In the genomic region with DNA sequence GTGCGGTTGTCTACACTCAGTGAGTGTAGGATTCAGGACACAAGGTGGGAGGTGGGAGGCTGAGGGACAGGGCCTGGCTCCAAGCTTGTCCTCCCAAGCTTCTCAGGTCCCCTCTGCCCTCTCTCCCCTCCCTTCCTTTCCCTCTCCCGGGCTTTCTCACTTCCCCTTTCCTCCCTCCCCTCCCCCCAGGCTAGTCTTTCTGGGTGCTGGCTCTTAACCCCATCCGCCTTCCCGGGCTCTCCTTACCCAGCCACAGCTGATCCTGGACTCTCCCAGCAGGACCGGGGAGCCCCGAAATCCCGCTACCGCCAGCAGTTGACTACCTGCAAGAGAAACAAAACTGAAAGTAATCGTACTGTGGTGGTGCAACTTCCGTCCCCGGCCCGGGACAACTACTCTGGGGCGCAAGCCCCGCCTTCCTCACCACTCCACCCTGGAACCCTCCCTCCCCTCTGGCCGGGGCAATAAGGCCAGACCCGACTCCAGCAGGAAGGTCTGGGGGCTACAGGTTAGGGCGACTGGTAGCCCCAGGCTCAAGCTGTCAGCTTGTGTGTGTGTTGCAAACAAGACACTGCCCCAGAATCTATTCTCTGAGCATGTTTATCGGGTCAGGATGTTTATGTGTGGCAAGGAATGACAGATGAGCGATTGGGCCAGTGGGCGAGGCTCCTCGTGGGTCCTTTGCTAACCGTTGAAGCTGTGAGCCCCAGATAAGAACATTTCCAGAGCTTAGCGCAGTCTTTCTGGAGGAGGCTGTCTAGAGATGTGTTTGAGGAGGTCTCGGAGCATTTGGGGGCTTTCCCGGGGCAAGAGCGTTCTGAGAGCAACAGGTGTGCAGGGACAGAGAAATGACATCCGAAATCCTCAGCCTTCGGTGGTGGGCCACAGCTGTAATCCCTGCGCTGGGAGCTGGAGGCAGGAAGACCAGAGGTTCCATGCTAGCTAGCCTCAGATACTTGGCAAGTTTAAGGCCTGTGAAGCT, we compare ENCODE assay signal across 8 mouse cellular contexts. TPM values are rescaled to one million over a fixed set of nuclear protein-coding genes. Genes with fewer than 3 reads are reported as not detected.
A peak's percentile ranks its signal among the peaks of the same experiment; 100 is the strongest.
DNase-seq lines count a peak whose midpoint lies in the region; ATAC-seq lines count a peak whose summit lies in the region.

A gene (minus strand): TSS at position 344 of the 982 bp plus-strand sequence.

- peaks cover 36% of the 10 kb centered on the region for H3K36me3 ChIP-seq in embryonic facial prominence, embryonic 10.5 days (replicated peaks)
- peaks cover 23% of the 10 kb centered on the region for H3K36me3 ChIP-seq in lung, embryonic 16.5 days (ENCODE audit: control insufficient read depth, insufficient read depth, low read length)

- H3K9me3 ChIP-seq in embryonic facial prominence, embryonic 10.5 days, result peaks cover 7% of the 10 kb centered on the region; the same call in 1 of the 2 replicates
- H3K9me3 ChIP-seq in lung, embryonic 16.5 days (ENCODE audit: control insufficient read depth, low read length), result no peaks in the 10 kb centered on the region

- no peaks in the 10 kb centered on the region for H3K27me3 ChIP-seq in embryonic facial prominence, embryonic 10.5 days (replicated peaks; ENCODE audit: low read depth, poor library complexity, severe bottlenecking)
- no peaks in the 10 kb centered on the region for H3K27me3 ChIP-seq in lung, embryonic 16.5 days (ENCODE audit: control insufficient read depth, insufficient read depth, low read depth, low read length)

- H3K27ac ChIP-seq in embryonic facial prominence, embryonic 10.5 days (replicated peaks), result peak within 1 kb of the TSS; percentile 92
- peak within 1 kb of the TSS; percentile 41 for H3K27ac ChIP-seq in lung, embryonic 16.5 days (ENCODE audit: low read length)

- H3K4me3 ChIP-seq in embryonic facial prominence, embryonic 10.5 days, result peak within 1 kb of the TSS; percentile 71
- peak within 1 kb of the TSS; percentile 78 for H3K4me3 ChIP-seq in lung, embryonic 16.5 days (ENCODE audit: low read length)

- H3K9ac ChIP-seq in lung, embryonic 16.5 days (ENCODE audit: low read length), result peak within 1 kb of the TSS; percentile 88

- ATAC-seq in lung, embryonic 16.5 days (ENCODE audit: low read depth), result peak; percentile 93
- peak; percentile 92 for ATAC-seq in neutrophil, adult 5-6 weeks (ENCODE audit: extremely low read depth, insufficient number of reproducible peaks, low FRiP score, poor library complexity, severe bottlenecking)

- DNase-seq in cerebellum, postnatal 10 days, result peak; percentile 34 to 36
- DNase-seq in cerebellum, adult 18-20 months, result no peak
- DNase-seq in embryonic facial prominence, embryonic 10.5 days (ENCODE audit: low spot score), result peak; percentile 67
- DNase-seq in heart, adult 9 months (ENCODE audit: low spot score in 2 of 2), result peak; percentile 88 to 90
- peak; percentile 80 to 84 for DNase-seq in kidney, adult 8-10 months
- peak; percentile 85 for DNase-seq in thymus, postnatal 4 days

- WGBS in embryonic facial prominence, embryonic 10.5 days, result 11% methylated on average over 29 of the region's 29 CpGs
- 5% methylated on average over 29 of the region's 29 CpGs for WGBS in lung, embryonic 16.5 days

- H3K4me1 ChIP-seq in embryonic facial prominence, embryonic 10.5 days, result peaks cover 26% of the 10 kb centered on the region
- peaks cover 13% of the 10 kb centered on the region for H3K4me1 ChIP-seq in lung, embryonic 16.5 days (replicated peaks; ENCODE audit: control insufficient read depth, insufficient read depth, low read length)

- peak within 1 kb of the TSS; percentile 84 for H3K4me2 ChIP-seq in lung, embryonic 16.5 days (ENCODE audit: low read depth, low read length)

RNA-seq across cellular contexts. Expression of the gene that starts here (rescaled TPM):
- polyA plus RNA-seq in embryonic facial prominence, embryonic 10.5 days (2016; fragmentation: Nextera tagmentation; extraction: Ambion mirVana), result 3.7 and 3.8 TPM in 2 replicates
- 12.2 and 13.5 TPM in 2 replicates for polyA plus RNA-seq in lung, embryonic 16.5 days (2015; fragmentation: Nextera tagmentation; extraction: Ambion mirVana)
- total RNA-seq in neutrophil, adult 5-6 weeks (2017), result 69.9 and 79.3 TPM in 2 replicates

Comparison
In these comparisons a context has a peak if more than half of its experiments do, and no peak if none do; other contexts are left out.
1. DNase-seq: peak in cerebellum, postnatal 10 days (2 of 2), embryonic facial prominence, embryonic 10.5 days (single experiment), heart, adult 9 months (2 of 2), kidney, adult 8-10 months (2 of 2) and thymus, postnatal 4 days (single experiment); none in cerebellum, adult 18-20 months (0 of 2).